Mouse (Mus musculus) CH12.LX (cell line): ENCODE data around the gene Inpp5e. TPM values are rescaled to one million over a fixed set of nuclear protein-coding genes. Genes with fewer than 3 reads are reported as not detected.

Experiments used
- DNase-seq: peaks from one replicate; pipeline ENCODE4 v3.0.0-alpha.2; 2013; ENCODE audit errors: extremely low read depth
- H3K27ac ChIP-seq: 2 replicates; pipeline ENCODE4 v1.5.1; 2012; ENCODE audit warnings: low read depth, mild to moderate bottlenecking, control low read depth, moderate library complexity; ENCODE audit not compliant: insufficient read depth
- H3K27me3 ChIP-seq: replicated peaks from 2 replicates; pipeline ENCODE3; 2012; ENCODE audit warnings: inconsistent platforms
- H3K36me3 ChIP-seq, 2 experiments: replicated peaks in 1 of 2; 2 replicates each; pipeline versions ENCODE3 to v1.6.1; 2012; ENCODE audit warnings: inconsistent platforms in 1 of 2, low read length in 1 of 2, mild to moderate bottlenecking in 1 of 2, mixed read lengths in 1 of 2, moderate library complexity in 1 of 2; ENCODE audit not compliant: control insufficient read depth in 1 of 2, insufficient read depth in 1 of 2
- H3K4me1 ChIP-seq, 2 experiments: 2 replicates each; pipeline ENCODE4 v1.6.1; 2012; ENCODE audit warnings: inconsistent platforms in 1 of 2, moderate library complexity in 1 of 2; ENCODE audit not compliant: insufficient read depth in 2 of 2, control insufficient read depth in 1 of 2
- H3K4me2 ChIP-seq: 2 replicates; pipeline ENCODE4 v1.6.1; 2012; ENCODE audit warnings: low read depth, mild to moderate bottlenecking, control low read depth; ENCODE audit not compliant: poor library complexity, insufficient read depth, severe bottlenecking
- H3K4me3 ChIP-seq, 3 experiments: fragments of 150-350 bp in 1 of 3; sonication (generic) in 1 of 3; replicated peaks in 1 of 3; 2 replicates each; pipeline versions ENCODE3 to v1.5.1; 2011 to 2012; ENCODE audit warnings: low read depth in 2 of 3, low read length in 2 of 3, mild to moderate bottlenecking in 2 of 3, moderate library complexity in 2 of 3, control low read depth in 1 of 3, improper control_type of control experiment in 1 of 3, inconsistent platforms in 1 of 3, mixed read lengths in 1 of 3; ENCODE audit not compliant: poor library complexity in 1 of 3
- H3K79me2 ChIP-seq: replicated peaks from 2 replicates; pipeline ENCODE4 v1.6.1; 2012; ENCODE audit warnings: mild to moderate bottlenecking, moderate library complexity; ENCODE audit not compliant: control insufficient read depth, poor library complexity, insufficient read depth, severe bottlenecking; ENCODE audit errors: extremely low read depth
- H3K9ac ChIP-seq: 2 replicates; pipeline ENCODE4 v1.6.1; 2012; ENCODE audit warnings: low read depth, mild to moderate bottlenecking, control low read depth, moderate library complexity; ENCODE audit not compliant: insufficient read depth
- H3K9me3 ChIP-seq: replicated peaks from 2 replicates; pipeline ENCODE3; 2012; ENCODE audit warnings: low read length, inconsistent platforms, mixed read lengths
- BHLHE40 ChIP-seq: IDR thresholded peaks from 2 replicates; pipeline ENCODE4 v1.6.1; 2011; ENCODE audit warnings: mild to moderate bottlenecking, low read depth, low read length, improper control_type of control experiment
- CHD1 ChIP-seq: IDR thresholded peaks from 2 replicates; pipeline ENCODE4 v1.6.1; 2012; ENCODE audit warnings: low read depth, low read length, improper control_type of control experiment, inconsistent platforms
- CHD2 ChIP-seq: IDR thresholded peaks from 2 replicates; pipeline ENCODE4 v1.6.1; 2011; ENCODE audit warnings: low read length, improper control_type of control experiment
- CTCF ChIP-seq, 2 experiments: IDR thresholded peaks in 1 of 2; conservative IDR thresholded peaks in 1 of 2; 2 replicates each; pipeline ENCODE4 v1.5.1; 2011 to 2012; ENCODE audit warnings: low read depth in 2 of 2, low read length in 2 of 2, improper control_type of control experiment in 1 of 2, inconsistent platforms in 1 of 2, mild to moderate bottlenecking in 1 of 2, moderate library complexity in 1 of 2
- EP300 ChIP-seq: IDR thresholded peaks from 2 replicates; pipeline ENCODE4 v1.6.1; 2011; ENCODE audit warnings: low read length, improper control_type of control experiment
- ETS1 ChIP-seq: conservative IDR thresholded peaks from 2 replicates; pipeline ENCODE4 v1.6.1; 2012; ENCODE audit warnings: low read depth, mild to moderate bottlenecking, inconsistent platforms, low read length, improper control_type of control experiment, moderate library complexity
- GABPA ChIP-seq: IDR thresholded peaks from 2 replicates; pipeline ENCODE4 v1.6.1; 2012; ENCODE audit warnings: low read depth, low read length, improper control_type of control experiment, inconsistent platforms; ENCODE audit not compliant: insufficient replicate concordance
- HCFC1 ChIP-seq: IDR thresholded peaks from 2 replicates; pipeline ENCODE4 v1.6.1; 2012; ENCODE audit warnings: low read depth, mild to moderate bottlenecking, inconsistent platforms, low read length, improper control_type of control experiment
- IRF4 ChIP-seq: IDR thresholded peaks from 2 replicates; pipeline ENCODE4 v1.6.1; 2014; ENCODE audit warnings: low read depth, mild to moderate bottlenecking, inconsistent platforms, low read length, improper control_type of control experiment
- MAX ChIP-seq: IDR thresholded peaks from 2 replicates; pipeline ENCODE4 v1.6.1; 2011; ENCODE audit warnings: low read length, improper control_type of control experiment
- NELFE ChIP-seq: IDR thresholded peaks from 2 replicates; pipeline ENCODE4 v1.6.1; 2011; ENCODE audit warnings: low read depth, low read length, improper control_type of control experiment
- NRF1 ChIP-seq: IDR thresholded peaks from 2 replicates; pipeline ENCODE4 v1.6.1; 2014; ENCODE audit warnings: low read depth, mild to moderate bottlenecking, inconsistent platforms, low read length, improper control_type of control experiment, moderate library complexity
- POLR2A ChIP-seq: IDR thresholded peaks from 2 replicates; pipeline ENCODE4 v1.6.1; 2011; ENCODE audit warnings: low read depth, mild to moderate bottlenecking, improper control_type of control experiment, low read length
- SMC3 ChIP-seq: IDR thresholded peaks from 2 replicates; pipeline ENCODE4 v1.6.1; 2011; ENCODE audit warnings: low read depth, low read length, improper control_type of control experiment
- TCF12 ChIP-seq: IDR thresholded peaks from 2 replicates; pipeline ENCODE4 v1.6.1; 2014; ENCODE audit warnings: low read depth, mild to moderate bottlenecking, inconsistent platforms, low read length, improper control_type of control experiment
- UBTF ChIP-seq: IDR thresholded peaks from 2 replicates; pipeline ENCODE4 v1.6.1; 2012; ENCODE audit warnings: low read depth, mild to moderate bottlenecking, inconsistent platforms, low read length, improper control_type of control experiment, moderate library complexity
- USF1 ChIP-seq: IDR thresholded peaks from 2 replicates; pipeline ENCODE4 v1.6.1; 2014; ENCODE audit warnings: low read depth, mild to moderate bottlenecking, inconsistent platforms, low read length, improper control_type of control experiment
- USF2 ChIP-seq: conservative IDR thresholded peaks from 2 replicates; pipeline ENCODE4 v1.6.1; 2011; ENCODE audit warnings: low read depth, low read length, improper control_type of control experiment
- ZC3H11A ChIP-seq: IDR thresholded peaks from 2 replicates; pipeline ENCODE4 v1.6.1; 2012; ENCODE audit warnings: low read depth, mild to moderate bottlenecking, inconsistent platforms, low read length, improper control_type of control experiment
- dilution Hi-C: fragments of 300-500 bp; cut with MboI; formaldehyde crosslinking; loops from 2 replicates; pipeline ENCODE4 v1.14.3; 2020; ENCODE audit warnings: low sequenced_read_pairs; ENCODE audit not compliant: extremely low pct_unique_long_range_greater_than_20kb, extremely low pct_ligation_motif_present
- in situ Hi-C: fragments of 300-500 bp; cut with MboI; formaldehyde crosslinking; loops from 3 replicates; pipeline ENCODE4 v1.14.3; 2019; ENCODE audit warnings: low sequenced_read_pairs, low pct_ligation_motif_present, low pct_unique_long_range_greater_than_20kb, mixed read lengths
- polyA plus RNA-seq: library from polyadenylated mRNA; unstranded; fragments of >175 nt; gene quantifications from 2 replicates; pipeline ENCODE4 v1.2.1, GENCODE M21; 2012; ENCODE audit warnings: low read depth; ENCODE audit not compliant: insufficient read length
- total RNA-seq, 2 experiments: library from RNA; depleted of rRNA; stranded (reverse); fragments of 300-350 nt in 1 of 2; fragments of >200 nt in 1 of 2; gene quantifications; 2 replicates each; pipeline ENCODE4 v1.2.3; 2012 to 2014

Gene Inpp5e
- total and polyA plus RNA-seq, 3 experiments: 5.2 to 10.2 (median 9.6) TPM

DNA sequence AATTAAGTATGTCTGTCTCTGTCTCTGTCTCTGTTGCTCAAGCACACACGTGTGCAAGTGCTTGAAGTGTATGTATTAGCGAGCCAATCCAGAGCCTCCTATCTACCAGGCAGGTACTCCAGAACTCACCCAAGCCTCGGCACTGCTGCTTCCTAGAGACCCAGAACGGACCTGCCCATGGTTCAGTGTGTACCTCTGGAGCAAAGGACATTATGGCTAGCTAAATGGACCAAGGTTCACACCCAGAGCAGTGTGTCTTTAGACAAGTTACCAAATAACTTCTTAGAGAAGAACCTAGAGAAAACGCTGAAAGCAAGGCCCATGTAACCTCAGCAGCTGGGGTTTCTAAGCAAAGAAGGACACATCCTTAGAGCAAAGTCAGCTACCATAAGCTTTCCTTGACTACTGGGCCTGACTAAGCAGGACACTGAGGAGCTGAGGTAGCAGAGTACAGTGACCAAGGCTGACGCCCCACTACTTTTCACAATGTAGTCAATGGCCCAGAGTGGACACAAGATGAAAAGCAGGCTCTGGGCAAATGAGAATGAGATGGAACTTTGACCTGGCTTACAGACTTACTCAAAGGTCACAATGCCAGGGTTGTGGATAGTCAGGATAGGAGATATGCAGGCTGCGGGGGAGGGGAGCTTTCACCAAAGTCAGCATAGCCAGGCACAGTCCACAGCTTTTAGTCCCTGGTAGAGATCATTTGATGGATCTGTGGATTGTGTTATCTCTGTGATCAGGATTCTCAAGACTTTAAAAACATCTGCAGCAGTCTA is 26.0 kb upstream of the Inpp5e start:
- no peak for DNase-seq
- Histone ChIP-seq H3K4me1 (peaks cover 0 to 15% of the 10 kb centered on the region in 2 experiments; a peak in 1 of 4 replicates), H3K9ac (no peak overlapping the region), H3K4me3 (no peak overlapping the region), H3K27me3 (no peaks in the 10 kb centered on the region), H3K36me3 (peaks cover 69 to 86% of the 10 kb centered on the region in 2 experiments), H3K4me2 (no peak overlapping the region), H3K79me2 (peaks cover 12% of the 10 kb centered on the region), H3K9me3 (no peaks in the 10 kb centered on the region), H3K27ac (no peak overlapping the region)
- dilution Hi-C loops (no loop called here), in situ Hi-C loops (no loop called here)
- TF ChIP-seq CHD2: no peak
- TF ChIP-seq GABPA: no peak
- no peak for TF ChIP-seq MAX
- no peak for TF ChIP-seq HCFC1
- no peak for TF ChIP-seq ZC3H11A
- no peak for TF ChIP-seq NRF1
- no peak for TF ChIP-seq POLR2A
- no peak for TF ChIP-seq USF2
- no peak for TF ChIP-seq USF1
- TF ChIP-seq TCF12: no peak
- no peak for TF ChIP-seq EP300
- no peak for TF ChIP-seq ETS1
- TF ChIP-seq CHD1: no peak
- TF ChIP-seq CTCF (conservative IDR thresholded peaks at IDR 0.05 in 1 of 2, IDR thresholded peaks at IDR 0.05 in 1 of 2; ENCODE audit: low read depth in 2 of 2, low read length in 2 of 2): no peak

DNA sequence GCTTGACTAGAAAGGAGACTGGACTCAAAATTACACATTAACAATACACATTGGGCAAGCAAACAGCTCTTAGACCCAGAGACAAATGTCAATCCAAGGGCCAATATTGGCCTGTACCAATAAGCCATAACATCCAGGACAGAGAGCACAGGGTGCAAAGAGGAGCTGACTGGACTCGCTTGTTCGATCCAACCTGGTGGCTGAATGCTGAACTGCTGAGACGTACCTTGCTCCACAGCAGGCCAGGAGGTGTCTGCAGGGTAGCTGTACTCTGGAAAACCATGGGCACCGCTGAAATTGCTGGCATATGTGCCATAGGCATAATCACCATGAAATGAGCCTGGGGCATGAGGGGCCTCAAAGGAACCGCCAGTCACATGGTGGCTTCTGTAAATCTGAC is 20.8 kb upstream of the Inpp5e start:
- Histone ChIP-seq H3K4me2 (no peak overlapping the region), H3K27me3 (no peaks in the 10 kb centered on the region), H3K9ac (no peak overlapping the region), H3K4me1 (no peaks in the 10 kb centered on the region), H3K9me3 (no peaks in the 10 kb centered on the region), H3K27ac (no peak overlapping the region), H3K4me3 (no peak overlapping the region), H3K36me3 (peaks cover 72 to 89% of the 10 kb centered on the region in 2 experiments), H3K79me2 (peaks cover 2% of the 10 kb centered on the region; the same call in 1 of the 2 replicates)
- TF ChIP-seq BHLHE40: no peak
- TF ChIP-seq NELFE: no peak
- TF ChIP-seq SMC3: no peak
- no peak for TF ChIP-seq IRF4
- no peak for TF ChIP-seq UBTF
- no peak for TF ChIP-seq USF1
- in situ Hi-C loops (no loop called here), dilution Hi-C loops (no loop called here)
- DNase-seq: no peak
